Mouse (Mus musculus): ENCODE data around the gene Zfp36l2. TPM values are rescaled to one million over a fixed set of nuclear protein-coding genes. Genes with fewer than 3 reads are reported as not detected.
A peak's percentile ranks its signal among the peaks of the same experiment; 100 is the strongest.

Gene Zfp36l2
- total and polyA plus RNA-seq, 3 experiments, result 68.5 to 174 (median 93.6) TPM

- TF ChIP-seq CHD1 (IDR thresholded peaks at IDR 0.05; ENCODE audit: low read depth, low read length), result no peak
- no peak for TF ChIP-seq MAX (IDR thresholded peaks at IDR 0.05; ENCODE audit: low read length)
- peak; percentile 71 for TF ChIP-seq TAL1 (IDR thresholded peaks at IDR 0.05; ENCODE audit: low read length)
- TF ChIP-seq USF2 (IDR thresholded peaks at IDR 0.05; ENCODE audit: borderline replicate concordance in 1 of 2, insufficient read depth in 1 of 2, low read depth in 1 of 2, low read length in 2 of 2), result no peak
- TF ChIP-seq UBTF (IDR thresholded peaks at IDR 0.05; ENCODE audit: borderline replicate concordance, insufficient read depth, low read depth, low read length), result no peak
- TF ChIP-seq JUND (IDR thresholded peaks at IDR 0.05; ENCODE audit: low read depth, low read length), result no peak
- TF ChIP-seq MEF2A (IDR thresholded peaks at IDR 0.05; ENCODE audit: extremely low read depth, insufficient replicate concordance, low read depth, low read length, poor library complexity, severe bottlenecking), result no peak
- TF ChIP-seq RAD21 (IDR thresholded peaks at IDR 0.05; ENCODE audit: low read depth, low read length), result no peak
- no peak for TF ChIP-seq CTCF (IDR thresholded peaks at IDR 0.05 in 2 of 3, conservative IDR thresholded peaks at IDR 0.05 in 1 of 3; ENCODE audit: control insufficient read depth in 1 of 3, insufficient read depth in 1 of 3, low read depth in 2 of 3, low read length in 3 of 3, poor library complexity in 1 of 3, severe bottlenecking in 1 of 3)
- peak; percentile 23; the same call in 1 of the 2 replicates for TF ChIP-seq USF1 (IDR thresholded peaks at IDR 0.05; ENCODE audit: low read depth, low read length)
- TF ChIP-seq ZNF384 (IDR thresholded peaks at IDR 0.05; ENCODE audit: low read depth, low read length), result no peak
- peak; percentile 67; the same call in 1 of the 2 replicates for TF ChIP-seq POLR2AphosphoS5 (IDR thresholded peaks at IDR 0.05; ENCODE audit: borderline replicate concordance, low read depth, low read length)
- peak; percentile 56; the same call in 1 of the 2 replicates for TF ChIP-seq SIN3A (IDR thresholded peaks at IDR 0.05; ENCODE audit: low read length)
Observed at GRCm38 (mm10) chr17:84156748-84157742, 30.7 kb downstream of the Zfp36l2 start (continued).

GRCm38 (mm10) chr17:84156227-84156573 lies 31.5 kb downstream of the Zfp36l2 start:
- TF ChIP-seq KAT2A (conservative IDR thresholded peaks at IDR 0.05; ENCODE audit: low read depth, low read length) (no peak), POLR2AphosphoS2 (IDR thresholded peaks at IDR 0.05; ENCODE audit: low read length) (no peak), ZKSCAN1 (IDR thresholded peaks at IDR 0.05; ENCODE audit: low read depth, low read length) (no peak), USF2 (IDR thresholded peaks at IDR 0.05; ENCODE audit: borderline replicate concordance in 1 of 2, insufficient read depth in 1 of 2, low read depth in 1 of 2, low read length in 2 of 2) (peak; percentile 45 to 79; a peak in 2 of 4 replicates), MXI1 (IDR thresholded peaks at IDR 0.05; ENCODE audit: low read depth, low read length) (no peak; the same call in 1 of the 2 replicates), NELFE (IDR thresholded peaks at IDR 0.05; ENCODE audit: low read depth, low read length) (no peak), SIN3A (IDR thresholded peaks at IDR 0.05; ENCODE audit: low read length) (no peak), TBP (IDR thresholded peaks at IDR 0.05; ENCODE audit: low read depth, low read length) (peak; percentile 67), MYC (IDR thresholded peaks at IDR 0.05; ENCODE audit: low read depth, low read length) (peak; percentile 78), NRF1 (IDR thresholded peaks at IDR 0.05; ENCODE audit: insufficient read depth, low read depth, low read length, poor library complexity, severe bottlenecking) (peak; percentile 35; the same call in 1 of the 2 replicates), POLR2A (IDR thresholded peaks at IDR 0.05; ENCODE audit: control insufficient read depth in 1 of 2, insufficient read depth in 1 of 2, low read depth in 1 of 2, low read length in 2 of 2, poor library complexity in 1 of 2) (peak; percentile 55 to 61; a peak in 1 of 4 replicates), BHLHE40 (IDR thresholded peaks at IDR 0.05; ENCODE audit: borderline replicate concordance, low read depth, low read length) (peak; percentile 84), USF1 (IDR thresholded peaks at IDR 0.05; ENCODE audit: low read depth, low read length) (peak; percentile 95), MAX (IDR thresholded peaks at IDR 0.05; ENCODE audit: low read length) (peak; percentile 97), POLR2AphosphoS5 (IDR thresholded peaks at IDR 0.05; ENCODE audit: borderline replicate concordance, low read depth, low read length) (no peak)
- DNase-seq (ENCODE audit: low read depth, low spot score), result peak; percentile 88
- Histone ChIP-seq H3K27ac (ENCODE audit: control insufficient read depth, low read depth, low read length) (peak overlapping the region; percentile 95), H3K4me1 (ENCODE audit: control insufficient read depth in 1 of 2, insufficient read depth in 2 of 2, low read length in 2 of 2) (peaks cover 33 to 69% of the 10 kb centered on the region in 2 experiments), H3K36me3 (ENCODE audit: control insufficient read depth in 1 of 2, insufficient read depth in 2 of 2, low read length in 2 of 2) (peaks cover 0 to 54% of the 10 kb centered on the region in 2 experiments; a peak in 2 of 4 replicates), H3K9me3 (replicated peaks; ENCODE audit: insufficient read depth, low read length) (no peaks in the 10 kb centered on the region), H3K27me3 (ENCODE audit: control insufficient read depth in 1 of 2, insufficient read depth in 2 of 2, low read length in 2 of 2) (no peaks in the 10 kb centered on the region), H3K4me3 (ENCODE audit: control insufficient read depth in 1 of 2, insufficient read depth in 1 of 2, low read depth in 2 of 2, low read length in 2 of 2) (peak overlapping the region; percentile 27 to 43), H3K9ac (ENCODE audit: control insufficient read depth, low read depth, low read length, poor library complexity, severe bottlenecking) (peak overlapping the region; percentile 77), H3K79me2 (ENCODE audit: control insufficient read depth, insufficient read depth, low read length, poor library complexity) (peaks cover 9% of the 10 kb centered on the region; the same call in 1 of the 2 replicates)
